Mouse (Mus musculus): Measurements from ENCODE around the gene Syvn1.

- TF ChIP-seq CTCF (conservative IDR thresholded peaks at IDR 0.05; ENCODE audit: insufficient read depth, insufficient read length, low read depth, low read length) (no peak), POLR2A (IDR thresholded peaks at IDR 0.05; ENCODE audit: low read depth, low read length) (no peak)
Observed at GRCm38 (mm10) chr19:6102169-6102853, 55.9 kb downstream of the Syvn1 start.

Measured in kidney, adult 2 months (tissue).